Mouse (Mus musculus): Measurements from ENCODE around the gene Mark1. TPM values are rescaled to one million over a fixed set of nuclear protein-coding genes. Genes with fewer than 3 reads are reported as not detected.

Mark1 gene
- polyA plus RNA-seq, 2 experiments: 3.6 to 16.8 TPM

GRCm38 (mm10) chr1:184935980-184936379 lies 63.4 kb downstream of the Mark1 start:
- Histone ChIP-seq H3K36me3 (ENCODE audit: control insufficient read depth, insufficient read depth, low read length) (no peaks in the 10 kb centered on the region), H3K9me3 (ENCODE audit: control insufficient read depth, low read length) (no peaks in the 10 kb centered on the region), H3K4me2 (replicated peaks; ENCODE audit: low read depth, low read length, severe bottlenecking) (no peak overlapping the region), H3K4me3 (replicated peaks; ENCODE audit: low read length) (no peak overlapping the region), H3K27ac (replicated peaks; ENCODE audit: low read depth, low read length) (0 out of 2 replicates have a peak overlapping the region, but pooled peaks have one; percentile 44), H3K4me1 (ENCODE audit: control insufficient read depth, insufficient read depth, low read length) (no peaks in the 10 kb centered on the region; the same call in 1 of the 2 replicates), H3K27me3 (ENCODE audit: control insufficient read depth, insufficient read depth, low read length) (no peaks in the 10 kb centered on the region), H3K9ac (ENCODE audit: low read depth, low read length, severe bottlenecking) (no peak overlapping the region)
- WGBS: 44% methylated on average over 5 of the region's 5 CpGs
- DNase-seq (ENCODE audit: low spot score) (no peak), ATAC-seq (ENCODE audit: low FRiP score, low read depth) (no peak)
- TF ChIP-seq POLR2A (IDR thresholded peaks at IDR 0.05; ENCODE audit: borderline replicate concordance, extremely low read depth, insufficient read depth, insufficient read length): no peak

DNA sequence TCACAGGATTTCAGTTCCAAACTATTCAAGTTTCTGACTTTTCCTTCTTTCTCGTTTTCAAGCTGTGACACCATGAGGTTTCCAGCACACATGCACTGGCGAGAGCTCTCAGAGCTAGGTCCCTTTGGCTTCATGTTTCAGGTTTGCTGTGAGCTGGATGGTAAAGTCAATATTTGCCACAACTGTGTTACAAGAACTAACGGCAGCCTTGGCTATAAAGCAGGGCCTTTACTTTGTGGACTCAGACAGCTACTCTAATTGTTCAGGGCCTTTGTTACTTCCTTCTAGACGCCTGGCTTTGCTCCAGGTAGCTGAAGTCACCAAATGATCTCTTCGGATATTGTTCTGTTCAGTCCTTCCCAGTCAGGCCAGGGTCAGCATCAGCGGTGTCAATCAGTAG lies 63.9 kb downstream of the Mark1 start:
- ATAC-seq (ENCODE audit: low FRiP score, low read depth): peak; percentile 9; the same call in 1 of the 2 replicates
- no peaks in the 10 kb centered on the region for H3K36me3 ChIP-seq (ENCODE audit: control insufficient read depth, insufficient read depth, low read length)
- no peaks in the 10 kb centered on the region; the same call in 1 of the 2 replicates for H3K4me1 ChIP-seq (ENCODE audit: control insufficient read depth, insufficient read depth, low read length)
- no peaks in the 10 kb centered on the region for H3K9me3 ChIP-seq (ENCODE audit: control insufficient read depth, low read length)
- H3K4me2 ChIP-seq (replicated peaks; ENCODE audit: low read depth, low read length, severe bottlenecking): no peak overlapping the region
- no peaks in the 10 kb centered on the region for H3K27me3 ChIP-seq (ENCODE audit: control insufficient read depth, insufficient read depth, low read length)
- no peak overlapping the region for H3K4me3 ChIP-seq (replicated peaks; ENCODE audit: low read length)
- DNase-seq (ENCODE audit: low spot score): peak; percentile 51
- H3K27ac ChIP-seq (replicated peaks; ENCODE audit: low read depth, low read length): peak overlapping the region; percentile 44
- no peak overlapping the region for H3K9ac ChIP-seq (ENCODE audit: low read depth, low read length, severe bottlenecking)
- WGBS: 47% methylated on average over 6 of the region's 6 CpGs
- TF ChIP-seq POLR2A (IDR thresholded peaks at IDR 0.05; ENCODE audit: borderline replicate concordance, extremely low read depth, insufficient read depth, insufficient read length): no peak

DNA sequence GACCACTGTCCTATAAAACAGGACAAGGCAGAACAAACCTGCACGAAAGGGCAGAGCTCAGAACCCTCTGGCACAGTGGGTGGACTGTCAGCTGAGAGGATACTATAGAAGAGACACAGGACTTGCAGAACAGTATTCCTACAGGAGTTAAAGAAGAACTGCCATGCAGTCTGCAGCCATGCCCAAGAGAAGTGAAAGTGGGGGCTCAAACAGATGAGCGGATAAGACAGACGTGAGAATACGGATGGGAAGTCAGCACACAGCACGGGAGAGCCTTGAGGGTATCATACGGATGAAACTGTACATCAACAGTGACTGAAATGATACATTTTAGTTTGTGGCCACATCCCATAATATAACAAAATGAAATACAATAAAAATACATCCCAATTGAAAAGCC lies 68.3 kb downstream of the Mark1 start:
- peaks cover 13% of the 10 kb centered on the region; the same call in 1 of the 2 replicates for H3K36me3 ChIP-seq (ENCODE audit: control insufficient read depth, insufficient read depth, low read length)
- DNase-seq (ENCODE audit: low spot score) (no peak), ATAC-seq (ENCODE audit: low FRiP score, low read depth) (no peak)
- H3K4me1 ChIP-seq (ENCODE audit: control insufficient read depth, insufficient read depth, low read length): no peaks in the 10 kb centered on the region; the same call in 1 of the 2 replicates
- no peak overlapping the region for H3K27ac ChIP-seq (replicated peaks; ENCODE audit: low read depth, low read length)
- no peak overlapping the region for H3K9ac ChIP-seq (ENCODE audit: low read depth, low read length, severe bottlenecking)
- no peaks in the 10 kb centered on the region for H3K9me3 ChIP-seq (ENCODE audit: control insufficient read depth, low read length)
- WGBS: 92% methylated on average over 6 of the region's 6 CpGs
- no peaks in the 10 kb centered on the region for H3K27me3 ChIP-seq (ENCODE audit: control insufficient read depth, insufficient read depth, low read length)
- no peak overlapping the region for H3K4me3 ChIP-seq (replicated peaks; ENCODE audit: low read length)
- TF ChIP-seq POLR2A (IDR thresholded peaks at IDR 0.05; ENCODE audit: borderline replicate concordance, extremely low read depth, insufficient read depth, insufficient read length): no peak
- H3K4me2 ChIP-seq (replicated peaks; ENCODE audit: low read depth, low read length, severe bottlenecking): no peak overlapping the region

- WGBS: 82% methylated on average over 1 of the region's 1 CpGs
- Histone ChIP-seq H3K4me3 (replicated peaks; ENCODE audit: low read length) (no peak overlapping the region), H3K4me2 (replicated peaks; ENCODE audit: low read depth, low read length, severe bottlenecking) (no peak overlapping the region), H3K27ac (replicated peaks; ENCODE audit: low read depth, low read length) (no peak overlapping the region), H3K27me3 (ENCODE audit: control insufficient read depth, insufficient read depth, low read length) (no peaks in the 10 kb centered on the region), H3K9ac (ENCODE audit: low read depth, low read length, severe bottlenecking) (no peak overlapping the region), H3K36me3 (ENCODE audit: control insufficient read depth, insufficient read depth, low read length) (peaks cover 19% of the 10 kb centered on the region), H3K4me1 (ENCODE audit: control insufficient read depth, insufficient read depth, low read length) (no peaks in the 10 kb centered on the region), H3K9me3 (ENCODE audit: control insufficient read depth, low read length) (no peaks in the 10 kb centered on the region)
- no peak for TF ChIP-seq POLR2A (IDR thresholded peaks at IDR 0.05; ENCODE audit: borderline replicate concordance, extremely low read depth, insufficient read depth, insufficient read length)
- no peak for ATAC-seq (ENCODE audit: low FRiP score, low read depth)
- DNase-seq (ENCODE audit: low spot score): no peak
Observed at GRCm38 (mm10) chr1:184928382-184928781, 71.0 kb downstream of the Mark1 start.

DNA sequence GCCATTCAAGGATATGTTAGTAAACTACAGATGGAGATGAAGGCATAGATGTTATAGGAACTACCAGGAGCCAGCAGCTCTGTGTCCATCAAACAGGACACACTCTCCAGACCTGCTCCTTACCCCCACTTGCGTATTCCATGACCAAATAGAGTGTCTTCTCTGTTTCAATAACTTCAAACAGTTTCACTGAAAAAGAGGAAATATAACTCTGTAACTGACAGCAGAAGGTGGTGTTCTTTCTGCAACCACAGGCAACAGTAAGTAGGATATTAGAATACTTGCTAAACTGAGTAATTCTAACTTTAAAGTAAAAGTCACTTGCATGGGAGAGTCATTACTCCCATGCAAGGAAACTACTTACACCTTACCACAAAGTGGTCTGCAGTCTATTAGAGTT lies 71.5 kb downstream of the Mark1 start:
- no peak for TF ChIP-seq POLR2A (IDR thresholded peaks at IDR 0.05; ENCODE audit: borderline replicate concordance, extremely low read depth, insufficient read depth, insufficient read length)
- H3K4me1 ChIP-seq (ENCODE audit: control insufficient read depth, insufficient read depth, low read length): no peaks in the 10 kb centered on the region
- H3K4me2 ChIP-seq (replicated peaks; ENCODE audit: low read depth, low read length, severe bottlenecking): no peak overlapping the region
- no peak overlapping the region for H3K4me3 ChIP-seq (replicated peaks; ENCODE audit: low read length)
- H3K9me3 ChIP-seq (ENCODE audit: control insufficient read depth, low read length): no peaks in the 10 kb centered on the region
- H3K9ac ChIP-seq (ENCODE audit: low read depth, low read length, severe bottlenecking): no peak overlapping the region
- no peak overlapping the region for H3K27ac ChIP-seq (replicated peaks; ENCODE audit: low read depth, low read length)
- H3K36me3 ChIP-seq (ENCODE audit: control insufficient read depth, insufficient read depth, low read length): peaks cover 22% of the 10 kb centered on the region
- DNase-seq (ENCODE audit: low spot score) (no peak), ATAC-seq (ENCODE audit: low FRiP score, low read depth) (no peak)
- no peaks in the 10 kb centered on the region for H3K27me3 ChIP-seq (ENCODE audit: control insufficient read depth, insufficient read depth, low read length)
- 88% methylated on average over 1 of the region's 1 CpGs for WGBS

DNA sequence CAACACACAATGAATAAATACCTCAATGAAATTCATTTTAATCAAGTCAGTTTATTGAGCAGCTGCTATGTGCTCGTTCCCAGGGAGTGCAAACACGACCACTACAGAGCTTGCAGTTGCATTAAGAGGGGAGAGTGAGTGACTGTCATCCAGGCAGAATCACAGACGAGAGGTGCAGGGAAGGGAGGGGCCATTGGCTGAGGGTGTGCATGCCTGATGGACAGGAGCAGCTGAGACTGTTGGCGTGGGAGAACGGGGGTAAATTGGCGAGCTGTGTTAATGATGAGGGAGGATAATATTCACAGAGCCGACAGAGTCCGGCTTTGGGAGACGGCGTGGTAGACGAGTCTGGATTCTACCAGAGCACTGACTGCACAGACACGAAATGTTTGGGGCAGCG lies 76.5 kb downstream of the Mark1 start:
- Histone ChIP-seq H3K27ac (replicated peaks; ENCODE audit: low read depth, low read length) (no peak overlapping the region), H3K9ac (ENCODE audit: low read depth, low read length, severe bottlenecking) (no peak overlapping the region), H3K36me3 (ENCODE audit: control insufficient read depth, insufficient read depth, low read length) (peaks cover 37% of the 10 kb centered on the region), H3K4me1 (ENCODE audit: control insufficient read depth, insufficient read depth, low read length) (no peaks in the 10 kb centered on the region), H3K4me3 (replicated peaks; ENCODE audit: low read length) (no peak overlapping the region), H3K9me3 (ENCODE audit: control insufficient read depth, low read length) (no peaks in the 10 kb centered on the region), H3K4me2 (replicated peaks; ENCODE audit: low read depth, low read length, severe bottlenecking) (no peak overlapping the region), H3K27me3 (ENCODE audit: control insufficient read depth, insufficient read depth, low read length) (no peaks in the 10 kb centered on the region)
- DNase-seq (ENCODE audit: low spot score): no peak
- TF ChIP-seq POLR2A (IDR thresholded peaks at IDR 0.05; ENCODE audit: borderline replicate concordance, extremely low read depth, insufficient read depth, insufficient read length): no peak
- WGBS: 89% methylated on average over 13 of the region's 13 CpGs
- peak; percentile 62; the same call in 1 of the 2 replicates for ATAC-seq (ENCODE audit: low FRiP score, low read depth)
